Mouse (Mus musculus) CH12.LX (cell line): ENCODE measurements around the gene Kat2a. TPM values are rescaled to one million over a fixed set of nuclear protein-coding genes. Genes with fewer than 3 reads are reported as not detected.

ENCODE experiments used
- DNase-seq: peaks from one replicate; pipeline ENCODE4 v3.0.0-alpha.2; 2013; ENCODE audit errors: extremely low read depth
- H3K27ac ChIP-seq: 2 replicates; pipeline ENCODE4 v1.5.1; 2012; ENCODE audit warnings: low read depth, mild to moderate bottlenecking, control low read depth, moderate library complexity; ENCODE audit not compliant: insufficient read depth
- H3K27me3 ChIP-seq: replicated peaks from 2 replicates; pipeline ENCODE3; 2012; ENCODE audit warnings: inconsistent platforms
- H3K36me3 ChIP-seq, 2 experiments: replicated peaks in 1 of 2; 2 replicates each; pipeline versions ENCODE3 to v1.6.1; 2012; ENCODE audit warnings: inconsistent platforms in 1 of 2, low read length in 1 of 2, mild to moderate bottlenecking in 1 of 2, mixed read lengths in 1 of 2, moderate library complexity in 1 of 2; ENCODE audit not compliant: control insufficient read depth in 1 of 2, insufficient read depth in 1 of 2
- H3K4me1 ChIP-seq, 2 experiments: 2 replicates each; pipeline ENCODE4 v1.6.1; 2012; ENCODE audit warnings: inconsistent platforms in 1 of 2, moderate library complexity in 1 of 2; ENCODE audit not compliant: insufficient read depth in 2 of 2, control insufficient read depth in 1 of 2
- H3K4me2 ChIP-seq: 2 replicates; pipeline ENCODE4 v1.6.1; 2012; ENCODE audit warnings: low read depth, mild to moderate bottlenecking, control low read depth; ENCODE audit not compliant: poor library complexity, insufficient read depth, severe bottlenecking
- H3K4me3 ChIP-seq, 3 experiments: fragments of 150-350 bp in 1 of 3; sonication (generic) in 1 of 3; replicated peaks in 1 of 3; 2 replicates each; pipeline versions ENCODE3 to v1.5.1; 2011 to 2012; ENCODE audit warnings: low read depth in 2 of 3, low read length in 2 of 3, mild to moderate bottlenecking in 2 of 3, moderate library complexity in 2 of 3, control low read depth in 1 of 3, improper control_type of control experiment in 1 of 3, inconsistent platforms in 1 of 3, mixed read lengths in 1 of 3; ENCODE audit not compliant: poor library complexity in 1 of 3
- H3K79me2 ChIP-seq: replicated peaks from 2 replicates; pipeline ENCODE4 v1.6.1; 2012; ENCODE audit warnings: mild to moderate bottlenecking, moderate library complexity; ENCODE audit not compliant: control insufficient read depth, poor library complexity, insufficient read depth, severe bottlenecking; ENCODE audit errors: extremely low read depth
- H3K9ac ChIP-seq: 2 replicates; pipeline ENCODE4 v1.6.1; 2012; ENCODE audit warnings: low read depth, mild to moderate bottlenecking, control low read depth, moderate library complexity; ENCODE audit not compliant: insufficient read depth
- H3K9me3 ChIP-seq: replicated peaks from 2 replicates; pipeline ENCODE3; 2012; ENCODE audit warnings: low read length, inconsistent platforms, mixed read lengths
- CHD1 ChIP-seq: IDR thresholded peaks from 2 replicates; pipeline ENCODE4 v1.6.1; 2012; ENCODE audit warnings: low read depth, low read length, improper control_type of control experiment, inconsistent platforms
- CTCF ChIP-seq, 2 experiments: IDR thresholded peaks in 1 of 2; conservative IDR thresholded peaks in 1 of 2; 2 replicates each; pipeline ENCODE4 v1.5.1; 2011 to 2012; ENCODE audit warnings: low read depth in 2 of 2, low read length in 2 of 2, improper control_type of control experiment in 1 of 2, inconsistent platforms in 1 of 2, mild to moderate bottlenecking in 1 of 2, moderate library complexity in 1 of 2
- E2F4 ChIP-seq: IDR thresholded peaks from 2 replicates; pipeline ENCODE4 v1.6.1; 2011; ENCODE audit warnings: low read depth, low read length, improper control_type of control experiment; ENCODE audit not compliant: insufficient replicate concordance
- ELF1 ChIP-seq: IDR thresholded peaks from 2 replicates; pipeline ENCODE4 v1.6.1; 2014; ENCODE audit warnings: low read depth, mild to moderate bottlenecking, inconsistent platforms, low read length, improper control_type of control experiment
- EP300 ChIP-seq: IDR thresholded peaks from 2 replicates; pipeline ENCODE4 v1.6.1; 2011; ENCODE audit warnings: low read length, improper control_type of control experiment
- ETS1 ChIP-seq: conservative IDR thresholded peaks from 2 replicates; pipeline ENCODE4 v1.6.1; 2012; ENCODE audit warnings: low read depth, mild to moderate bottlenecking, inconsistent platforms, low read length, improper control_type of control experiment, moderate library complexity
- HCFC1 ChIP-seq: IDR thresholded peaks from 2 replicates; pipeline ENCODE4 v1.6.1; 2012; ENCODE audit warnings: low read depth, mild to moderate bottlenecking, inconsistent platforms, low read length, improper control_type of control experiment
- IRF4 ChIP-seq: IDR thresholded peaks from 2 replicates; pipeline ENCODE4 v1.6.1; 2014; ENCODE audit warnings: low read depth, mild to moderate bottlenecking, inconsistent platforms, low read length, improper control_type of control experiment
- JUND ChIP-seq: conservative IDR thresholded peaks from 2 replicates; pipeline ENCODE4 v1.6.1; 2011; ENCODE audit warnings: low read depth, low read length, improper control_type of control experiment
- MAFK ChIP-seq: IDR thresholded peaks from 2 replicates; pipeline ENCODE4 v1.6.1; 2011; ENCODE audit warnings: low read length, improper control_type of control experiment; ENCODE audit not compliant: insufficient replicate concordance
- MAX ChIP-seq: IDR thresholded peaks from 2 replicates; pipeline ENCODE4 v1.6.1; 2011; ENCODE audit warnings: low read length, improper control_type of control experiment
- MAZ ChIP-seq: IDR thresholded peaks from 2 replicates; pipeline ENCODE4 v1.6.1; 2012; ENCODE audit warnings: low read depth, mild to moderate bottlenecking, inconsistent platforms, low read length, improper control_type of control experiment, moderate library complexity
- MXI1 ChIP-seq: IDR thresholded peaks from 2 replicates; pipeline ENCODE4 v1.6.1; 2011; ENCODE audit warnings: mild to moderate bottlenecking, low read depth, low read length, improper control_type of control experiment
- MYC ChIP-seq: IDR thresholded peaks from 2 replicates; pipeline ENCODE4 v1.6.1; 2011; ENCODE audit warnings: low read depth, mild to moderate bottlenecking, improper control_type of control experiment, low read length
- PAX5 ChIP-seq: IDR thresholded peaks from 2 replicates; pipeline ENCODE4 v1.6.1; 2012; ENCODE audit warnings: low read length, inconsistent platforms, mixed read lengths
- POLR2A ChIP-seq: IDR thresholded peaks from 2 replicates; pipeline ENCODE4 v1.6.1; 2011; ENCODE audit warnings: low read depth, mild to moderate bottlenecking, improper control_type of control experiment, low read length
- SIN3A ChIP-seq: IDR thresholded peaks from 2 replicates; pipeline ENCODE4 v1.6.1; 2012; ENCODE audit warnings: low read length, improper control_type of control experiment, inconsistent platforms
- TBP ChIP-seq: conservative IDR thresholded peaks from 2 replicates; pipeline ENCODE4 v1.6.1; 2011; ENCODE audit warnings: low read depth, low read length, improper control_type of control experiment
- TCF12 ChIP-seq: IDR thresholded peaks from 2 replicates; pipeline ENCODE4 v1.6.1; 2014; ENCODE audit warnings: low read depth, mild to moderate bottlenecking, inconsistent platforms, low read length, improper control_type of control experiment
- UBTF ChIP-seq: IDR thresholded peaks from 2 replicates; pipeline ENCODE4 v1.6.1; 2012; ENCODE audit warnings: low read depth, mild to moderate bottlenecking, inconsistent platforms, low read length, improper control_type of control experiment, moderate library complexity
- dilution Hi-C: fragments of 300-500 bp; cut with MboI; formaldehyde crosslinking; loops from 2 replicates; pipeline ENCODE4 v1.14.3; 2020; ENCODE audit warnings: low sequenced_read_pairs; ENCODE audit not compliant: extremely low pct_unique_long_range_greater_than_20kb, extremely low pct_ligation_motif_present
- in situ Hi-C: fragments of 300-500 bp; cut with MboI; formaldehyde crosslinking; loops from 3 replicates; pipeline ENCODE4 v1.14.3; 2019; ENCODE audit warnings: low sequenced_read_pairs, low pct_ligation_motif_present, low pct_unique_long_range_greater_than_20kb, mixed read lengths
- polyA plus RNA-seq: library from polyadenylated mRNA; unstranded; fragments of >175 nt; gene quantifications from 2 replicates; pipeline ENCODE4 v1.2.1, GENCODE M21; 2012; ENCODE audit warnings: low read depth; ENCODE audit not compliant: insufficient read length
- total RNA-seq, 2 experiments: library from RNA; depleted of rRNA; stranded (reverse); fragments of 300-350 nt in 1 of 2; fragments of >200 nt in 1 of 2; gene quantifications; 2 replicates each; pipeline ENCODE4 v1.2.3; 2012 to 2014

The Kat2a gene
- total and polyA plus RNA-seq, 3 experiments = 27.2 to 82.9 (median 30.7) TPM

DNA sequence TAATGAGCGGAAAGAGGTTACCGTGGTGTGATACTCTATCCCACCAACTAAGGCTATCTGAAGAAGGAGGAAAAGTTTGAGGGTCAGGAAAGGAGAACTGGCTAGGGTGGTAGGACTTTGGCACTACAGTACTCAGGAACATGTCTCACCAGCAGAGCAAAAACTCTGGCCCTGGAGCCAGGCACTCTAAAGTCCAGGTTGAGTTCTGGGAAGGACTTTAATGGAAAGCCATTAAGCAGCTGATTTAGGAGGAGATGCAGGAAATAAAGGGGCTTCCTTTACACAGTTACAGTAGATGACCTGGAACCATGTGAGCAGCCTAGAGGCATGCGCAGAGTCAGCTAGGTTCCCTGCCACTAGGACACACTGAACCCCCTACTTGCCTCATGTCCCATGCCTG lies 14.9 kb upstream of the Kat2a start:
- no peak for DNase-seq
- peaks cover 64% of the 10 kb centered on the region for H3K79me2 ChIP-seq
- dilution Hi-C loops (no loop called here), in situ Hi-C loops (no loop called here)
- H3K27ac ChIP-seq = no peak overlapping the region
- H3K4me2 ChIP-seq = no peak overlapping the region
- H3K4me1 ChIP-seq = peaks cover 9 to 86% of the 10 kb centered on the region in 2 experiments; a peak in 3 of 4 replicates
- peaks cover 16 to 75% of the 10 kb centered on the region in 2 experiments for H3K36me3 ChIP-seq
- H3K9me3 ChIP-seq = no peaks in the 10 kb centered on the region
- no peak for TF ChIP-seq MAX
- TF ChIP-seq TCF12 = no peak
- TF ChIP-seq HCFC1 = no peak
- no peak for TF ChIP-seq ELF1
- TF ChIP-seq MYC = no peak
- H3K27me3 ChIP-seq = no peaks in the 10 kb centered on the region
- H3K4me3 ChIP-seq = no peak overlapping the region
- no peak overlapping the region for H3K9ac ChIP-seq

DNA sequence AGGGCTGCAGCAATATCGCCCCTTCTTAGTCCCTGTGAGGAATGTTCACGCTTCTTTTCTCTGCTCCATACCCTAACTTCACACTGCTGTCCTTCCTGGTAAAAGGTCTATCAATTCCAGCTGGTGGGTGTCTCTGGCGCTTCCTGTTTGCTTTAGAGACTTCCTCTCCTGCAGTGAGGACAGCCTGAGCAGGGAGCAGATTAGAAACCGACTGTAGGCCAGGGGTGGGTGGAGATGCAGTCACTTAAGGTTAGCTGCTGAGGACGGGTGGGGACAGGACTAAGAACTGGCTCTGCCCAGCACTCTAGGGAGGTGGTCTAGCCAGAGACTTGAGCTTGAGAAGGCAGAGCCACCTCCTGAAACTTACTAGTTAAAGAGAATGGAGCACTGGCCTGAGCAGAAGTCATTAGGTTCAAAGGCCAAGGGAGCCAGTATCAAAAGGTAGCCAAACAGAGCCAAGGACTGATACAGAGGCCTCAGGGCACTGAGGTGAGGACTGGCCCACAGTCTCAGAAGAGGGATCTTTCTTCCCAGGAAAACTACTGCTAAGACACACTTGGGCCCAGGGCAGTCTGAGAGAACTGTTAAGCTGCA lies 12.8 kb upstream of the Kat2a start:
- Histone ChIP-seq H3K9me3 (no peaks in the 10 kb centered on the region), H3K27ac (no peak overlapping the region), H3K36me3 (peaks cover 6 to 77% of the 10 kb centered on the region in 2 experiments), H3K9ac (no peak overlapping the region), H3K27me3 (no peaks in the 10 kb centered on the region), H3K4me3 (no peak overlapping the region), H3K4me2 (no peak overlapping the region), H3K79me2 (peaks cover 61% of the 10 kb centered on the region), H3K4me1 (peaks cover 6 to 85% of the 10 kb centered on the region in 2 experiments; a peak in 3 of 4 replicates)
- TF ChIP-seq CHD1 = no peak
- TF ChIP-seq IRF4 = no peak
- no peak for TF ChIP-seq POLR2A
- TF ChIP-seq PAX5 = no peak
- TF ChIP-seq ETS1 = no peak
- TF ChIP-seq MYC = no peak
- in situ Hi-C loops (no loop called here), dilution Hi-C loops (no loop called here)
- DNase-seq = no peak

DNA sequence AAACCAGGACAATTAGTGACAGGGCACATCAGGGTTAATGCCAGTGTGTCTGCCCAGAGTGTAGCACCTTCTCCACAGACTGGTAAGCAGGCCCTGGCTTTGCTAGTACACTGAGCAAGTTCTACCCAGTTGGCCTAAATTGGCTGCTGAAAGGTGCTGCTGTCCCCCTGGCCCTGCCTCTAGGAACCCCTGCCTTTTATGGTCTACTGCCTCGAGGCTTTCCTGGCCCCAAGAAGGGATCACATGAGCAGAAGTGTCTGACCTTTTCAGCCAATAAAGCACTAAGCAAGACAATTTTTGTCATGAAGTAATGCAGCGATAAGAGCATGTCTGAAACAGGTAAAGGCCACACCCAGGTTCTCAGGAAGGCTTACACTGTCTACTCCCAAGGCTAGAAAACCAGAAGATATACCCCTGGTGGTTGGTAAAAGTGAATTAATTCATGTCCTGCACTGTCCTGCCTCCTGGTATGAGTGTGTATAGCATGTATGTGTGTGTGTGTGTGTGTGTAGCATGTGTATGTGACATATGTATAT lies 10.3 kb upstream of the Kat2a start:
- dilution Hi-C loops = no loop called here
- Histone ChIP-seq H3K4me2 (no peak overlapping the region), H3K9ac (no peak overlapping the region), H3K36me3 (peaks cover 25 to 81% of the 10 kb centered on the region in 2 experiments), H3K4me1 (peaks cover 8 to 67% of the 10 kb centered on the region in 2 experiments), H3K27ac (no peak overlapping the region), H3K4me3 (no peak overlapping the region), H3K9me3 (no peaks in the 10 kb centered on the region), H3K27me3 (no peaks in the 10 kb centered on the region), H3K79me2 (peaks cover 50% of the 10 kb centered on the region)
- no peak for DNase-seq
- in situ Hi-C loops = no loop called here
- TF ChIP-seq TBP (no peak), UBTF (no peak), PAX5 (no peak), MAFK (no peak), SIN3A (no peak), E2F4 (no peak), IRF4 (no peak), TCF12 (no peak), MXI1 (no peak), MYC (no peak), EP300 (no peak), JUND (no peak), CTCF (conservative IDR thresholded peaks at IDR 0.05 in 1 of 2, IDR thresholded peaks at IDR 0.05 in 1 of 2; ENCODE audit: low read depth in 2 of 2, low read length in 2 of 2) (no peak), ETS1 (no peak), MAZ (no peak), HCFC1 (no peak)
